Mouse (Mus musculus) midbrain, postnatal 0 days (tissue): ENCODE data around the gene Oaz1. TPM values are rescaled to one million over a fixed set of nuclear protein-coding genes. Genes with fewer than 3 reads are reported as not detected.

Source experiments
- ATAC-seq: fragments of 200-750 bp; cut with Nextera tagmentation; 2 replicates; pipeline ENCODE4 v1.8.0; 2017; ENCODE audit warnings: moderate number of reproducible peaks, mild to moderate bottlenecking, moderate TSS enrichment, moderate library complexity; ENCODE audit not compliant: low FRiP score
- DNase-seq: peaks from one replicate; pipeline ENCODE4 v3.0.0-alpha.2; 2015; ENCODE audit warnings: low spot score
- H3K27ac ChIP-seq: fragments of 300-500 bp; sonication (generic); 2 replicates; pipeline ENCODE4 v1.5.1; 2014; ENCODE audit warnings: low read depth, mild to moderate bottlenecking, low read length, mixed read lengths
- H3K27me3 ChIP-seq: fragments of 300-500 bp; sonication (generic); 2 replicates; pipeline ENCODE4 v1.6.1; 2014; ENCODE audit warnings: low read length, control low read depth, mixed read lengths; ENCODE audit not compliant: insufficient read depth
- H3K36me3 ChIP-seq: fragments of 300-500 bp; sonication (generic); 2 replicates; pipeline ENCODE4 v1.6.1; 2014; ENCODE audit warnings: low read length, control low read depth, mixed read lengths; ENCODE audit not compliant: insufficient read depth
- H3K4me1 ChIP-seq: fragments of 300-500 bp; sonication (generic); 2 replicates; pipeline ENCODE4 v1.6.1; 2014; ENCODE audit warnings: mild to moderate bottlenecking, control low read depth, antibody characterized with exemption, low read length, mixed read lengths; ENCODE audit not compliant: insufficient read depth
- H3K4me2 ChIP-seq: fragments of 300-500 bp; sonication (generic); 2 replicates; pipeline ENCODE4 v1.6.1; 2014; ENCODE audit warnings: low read depth, mild to moderate bottlenecking, low read length, mixed read lengths; ENCODE audit not compliant: poor library complexity, severe bottlenecking
- H3K4me3 ChIP-seq: fragments of 300-500 bp; sonication (generic); 2 replicates; pipeline ENCODE4 v1.5.1; 2014; ENCODE audit warnings: low read depth, mild to moderate bottlenecking, low read length, moderate library complexity
- H3K9ac ChIP-seq: fragments of 300-500 bp; sonication (generic); replicated peaks from 2 replicates; pipeline ENCODE4 v1.6.1; 2014; ENCODE audit warnings: mild to moderate bottlenecking, low read length, moderate library complexity, mixed read lengths; ENCODE audit not compliant: poor library complexity, severe bottlenecking
- H3K9me3 ChIP-seq: fragments of 300-500 bp; sonication (generic); 2 replicates; pipeline ENCODE4 v1.6.1; 2016; ENCODE audit warnings: low read length, control low read depth
- CTCF ChIP-seq: IDR thresholded peaks from 2 replicates; pipeline ENCODE4 v1.5.1; 2016; ENCODE audit warnings: antibody characterized with exemption, mild to moderate bottlenecking
- WGBS: fragments of 180-500 bp; shearing (Covaris S2); extraction: QIAGEN DNeasy Blood & Tissue Kit; methylation state at CpG from one replicate; pipeline ENCODE4 v1.1.7; 2014; 5-methylcytosine and 5-hydroxymethylcytosine counted together
- polyA plus RNA-seq: library from polyadenylated mRNA; unstranded; fragments of >200 nt; fragmentation: Nextera tagmentation; extraction: Ambion mirVana; gene quantifications from 2 replicates; pipeline ENCODE4 v1.2.1, GENCODE M21; 2015
- total RNA-seq: library from RNA; depleted of rRNA; stranded (reverse); fragments of >200 nt; gene quantifications from 2 replicates; pipeline ENCODE4 v1.2.3, GENCODE M21; 2014

The Oaz1 gene
- total and polyA plus RNA-seq, 2 experiments from 2014 or later: 928 to 1,039 TPM

- Histone ChIP-seq H3K27me3 (peaks cover 7% of the 10 kb centered on the region; the same call in 1 of the 2 replicates), H3K27ac (no peak within 1 kb of the TSS), H3K4me1 (no peaks in the 10 kb centered on the region), H3K4me3 (peak within 1 kb of the TSS; percentile 70), H3K4me2 (peak within 1 kb of the TSS; percentile 86), H3K9me3 (no peaks in the 10 kb centered on the region), H3K9ac (peak within 1 kb of the TSS; percentile 86), H3K36me3 (no peaks in the 10 kb centered on the region)
- peak; percentile 63 for ATAC-seq
- 4% methylated on average over 40 of the region's 51 CpGs for WGBS
- peak; percentile 68 for DNase-seq
- TF ChIP-seq CTCF: no peak
These were observed 17.6 kb downstream of the Oaz1 start, which contains the start of gene Lingo3 for GRCm38 (mm10) chr10:80843931-80844547. TSS of gene Lingo3 (minus strand) at chr10:80844039.

GRCm38 (mm10) chr10:80845055-80845693 is 18.7 kb downstream of the Oaz1 start:
- ATAC-seq: no peak
- no peaks in the 10 kb centered on the region for H3K9me3 ChIP-seq
- H3K36me3 ChIP-seq: 0 out of 2 replicates have a peak, but pooled peaks cover 2% of the 10 kb centered on the region
- no peak for TF ChIP-seq CTCF
- no peak overlapping the region for H3K4me3 ChIP-seq
- H3K9ac ChIP-seq: no peak overlapping the region
- DNase-seq: no peak
- WGBS: 51% methylated on average over 8 of the region's 8 CpGs
- peaks cover 7% of the 10 kb centered on the region; the same call in 1 of the 2 replicates for H3K27me3 ChIP-seq
- H3K4me2 ChIP-seq: no peak overlapping the region
- H3K27ac ChIP-seq: no peak overlapping the region
- no peaks in the 10 kb centered on the region for H3K4me1 ChIP-seq

- Histone ChIP-seq H3K27ac (no peak overlapping the region), H3K4me2 (no peak overlapping the region), H3K4me1 (no peaks in the 10 kb centered on the region), H3K9ac (no peak overlapping the region), H3K36me3 (0 out of 2 replicates have a peak, but pooled peaks cover 2% of the 10 kb centered on the region), H3K9me3 (no peaks in the 10 kb centered on the region), H3K27me3 (peaks cover 7% of the 10 kb centered on the region; the same call in 1 of the 2 replicates), H3K4me3 (no peak overlapping the region)
- 80% methylated on average over 12 of the region's 12 CpGs for WGBS
- no peak for ATAC-seq
- TF ChIP-seq CTCF: no peak
- no peak for DNase-seq
These were observed 19.3 kb downstream of the Oaz1 start for GRCm38 (mm10) chr10:80845732-80846131.

GRCm38 (mm10) chr10:80848571-80848970 is 22.1 kb downstream of the Oaz1 start:
- H3K9ac ChIP-seq: no peak overlapping the region
- no peak overlapping the region for H3K4me3 ChIP-seq
- H3K9me3 ChIP-seq: no peaks in the 10 kb centered on the region
- DNase-seq (no peak), ATAC-seq (no peak)
- H3K27me3 ChIP-seq: 0 out of 2 replicates have a peak, but pooled peaks cover 7% of the 10 kb centered on the region
- peaks cover 22% of the 10 kb centered on the region for H3K36me3 ChIP-seq
- WGBS: 18% methylated on average over 10 of the region's 10 CpGs
- H3K4me1 ChIP-seq: no peaks in the 10 kb centered on the region
- H3K4me2 ChIP-seq: no peak overlapping the region
- no peak overlapping the region for H3K27ac ChIP-seq
- no peak for TF ChIP-seq CTCF

- Histone ChIP-seq H3K4me1 (peaks cover 19% of the 10 kb centered on the region), H3K27me3 (no peaks in the 10 kb centered on the region), H3K9me3 (no peaks in the 10 kb centered on the region), H3K27ac (peak within 1 kb of the TSS; percentile 87), H3K4me3 (peak within 1 kb of the TSS; percentile 81), H3K4me2 (peak within 1 kb of the TSS; percentile 95), H3K36me3 (peaks cover 20% of the 10 kb centered on the region), H3K9ac (peak within 1 kb of the TSS; percentile 83)
- DNase-seq (peak; percentile 96), ATAC-seq (peak; percentile 77)
- TF ChIP-seq CTCF: no peak
- under 1% methylated on average over 78 of the region's 81 CpGs for WGBS
These were observed 28.7 kb downstream of the Oaz1 start, which contains the start of the genes Lsm7 and Sppl2b for GRCm38 (mm10) chr10:80854913-80855748. TSS of gene Lsm7 (minus strand) at chr10:80855209. TSS of gene Sppl2b (plus strand) at chr10:80855275.
